Mouse (Mus musculus) neutrophil, adult 5-6 weeks (primary cell): ENCODE measurements around the gene Ubash3b. TPM values are rescaled to one million over a fixed set of nuclear protein-coding genes. Genes with fewer than 3 reads are reported as not detected.
A peak's percentile ranks its signal among the peaks of the same experiment; 100 is the strongest.

Experiments used
- ATAC-seq: fragments of 151-379, 151-347 bp; 2 replicates; pipeline ENCODE4 v1.8.0; 2017; ENCODE audit warnings: mild to moderate bottlenecking, moderate TSS enrichment; ENCODE audit not compliant: insufficient number of reproducible peaks, poor library complexity, low FRiP score, severe bottlenecking; ENCODE audit errors: extremely low read depth
- total RNA-seq: library from RNA; stranded (forward); fragments of 200-1000 nt; gene quantifications from 2 replicates; pipeline ENCODE4 v1.2.3, GENCODE M21; 2017

Ubash3b gene
- total RNA-seq, 1 experiment from 2014 or later = 7.1 TPM

GRCm38 (mm10) chr9:41108324-41109180 is 52.9 kb downstream of the Ubash3b start:
- no peak for ATAC-seq

DNA sequence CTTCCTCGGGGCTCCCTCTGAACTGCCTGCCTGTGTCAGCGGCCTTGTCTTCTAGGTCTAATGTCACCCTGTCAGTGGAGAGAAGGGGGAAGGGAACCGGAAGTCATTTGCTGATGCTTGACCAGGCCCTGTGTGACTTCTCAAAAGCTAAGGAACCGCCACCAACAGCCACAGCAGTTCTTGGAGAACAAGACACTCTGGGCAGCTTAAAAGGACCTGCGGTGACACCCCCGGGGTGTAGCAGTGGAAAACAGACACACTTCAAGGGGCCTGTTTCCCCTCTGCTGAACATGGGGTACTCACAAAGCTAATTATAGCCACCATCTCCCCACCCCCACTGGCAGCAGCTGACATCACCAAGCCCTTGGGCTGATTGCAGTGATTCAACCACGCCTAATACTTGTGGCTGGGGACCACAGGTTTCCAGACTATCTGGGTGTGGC is 56.3 kb downstream of the Ubash3b start:
- ATAC-seq = peak; percentile 75

- ATAC-seq = no peak
These were observed 57.8 kb downstream of the Ubash3b start for GRCm38 (mm10) chr9:41103722-41104121.

- no peak for ATAC-seq
These were observed 58.9 kb downstream of the Ubash3b start for GRCm38 (mm10) chr9:41102613-41103012.

DNA sequence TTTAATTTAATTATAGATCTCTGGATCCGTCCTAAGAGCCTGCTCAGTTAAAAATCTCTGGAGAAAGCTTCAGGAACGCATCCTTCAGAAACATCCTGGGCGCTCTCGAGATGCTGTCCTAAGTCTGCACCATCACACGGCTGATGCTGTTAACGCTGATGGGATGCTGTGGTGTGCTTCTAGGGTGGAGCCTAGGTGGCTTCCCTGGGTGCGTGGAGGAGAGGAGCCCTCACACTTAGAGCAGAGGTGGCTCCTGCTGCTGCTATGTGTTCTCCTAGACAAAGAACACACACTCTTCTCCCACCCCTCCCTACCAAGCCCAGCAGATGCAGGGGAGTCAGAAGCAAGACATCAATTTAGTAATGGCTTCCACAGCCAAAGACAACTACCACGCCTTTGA is 61.6 kb downstream of the Ubash3b start:
- no peak for ATAC-seq

DNA sequence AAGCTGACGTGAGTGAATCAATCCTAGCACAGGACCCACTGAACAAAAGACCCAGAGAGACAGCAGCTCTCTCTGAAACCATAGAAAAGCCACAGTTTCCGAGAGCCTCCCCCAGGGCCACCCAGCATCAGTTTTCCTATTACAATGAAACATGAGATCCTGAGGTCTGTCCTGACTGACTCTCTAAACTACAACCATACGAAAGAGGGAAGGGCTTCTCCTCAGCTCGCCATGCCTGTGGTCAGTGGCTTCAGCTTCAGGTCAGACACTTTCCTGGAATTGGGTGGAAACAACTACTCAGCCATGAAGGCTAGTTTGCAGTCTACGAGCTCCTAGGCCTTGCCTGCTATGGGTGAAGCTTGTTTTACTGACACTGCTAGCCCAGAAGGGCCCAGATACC is 62.4 kb downstream of the Ubash3b start:
- no peak for ATAC-seq

- no peak for ATAC-seq
These were observed 63.4 kb downstream of the Ubash3b start for GRCm38 (mm10) chr9:41098065-41098464.

DNA sequence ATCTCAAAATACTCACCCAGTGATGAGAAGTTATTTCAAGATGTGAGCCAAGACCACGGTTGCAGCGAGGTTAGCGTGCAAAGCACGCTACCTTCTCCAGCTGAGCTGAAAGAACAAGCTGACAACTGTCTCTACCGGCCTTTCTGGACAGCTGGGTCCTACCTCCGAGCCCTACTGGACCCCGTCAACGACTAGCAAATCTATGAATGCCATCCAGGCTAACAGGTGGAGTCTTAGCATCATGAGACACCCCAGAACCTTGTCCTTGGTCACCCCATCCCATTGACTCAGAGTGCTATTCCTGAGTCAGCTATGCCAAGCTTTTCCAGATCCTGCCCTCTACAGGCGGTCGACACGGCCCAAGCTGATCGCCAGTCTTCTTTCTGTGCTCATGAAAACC is 69.5 kb downstream of the Ubash3b start:
- no peak for ATAC-seq

DNA sequence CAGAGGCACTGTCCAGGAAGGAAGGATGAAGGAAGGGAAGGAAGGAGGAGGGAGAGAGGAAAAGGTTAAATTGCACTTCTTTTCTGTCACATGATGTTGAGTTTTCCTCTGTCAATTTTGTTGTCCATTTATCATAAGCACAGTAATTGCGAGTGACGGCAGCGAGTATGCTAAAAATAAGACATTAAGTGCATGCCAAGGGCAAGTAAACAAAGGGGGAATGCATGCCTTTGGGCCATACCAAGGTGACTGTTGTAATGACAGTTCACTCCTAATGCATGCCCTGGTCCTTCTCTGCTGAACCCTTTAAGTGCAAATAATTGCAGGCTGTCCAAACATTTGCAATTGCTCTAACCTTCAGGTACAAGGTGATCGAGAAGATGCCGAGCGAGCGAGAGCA is 70.3 kb downstream of the Ubash3b start:
- ATAC-seq = no peak

DNA sequence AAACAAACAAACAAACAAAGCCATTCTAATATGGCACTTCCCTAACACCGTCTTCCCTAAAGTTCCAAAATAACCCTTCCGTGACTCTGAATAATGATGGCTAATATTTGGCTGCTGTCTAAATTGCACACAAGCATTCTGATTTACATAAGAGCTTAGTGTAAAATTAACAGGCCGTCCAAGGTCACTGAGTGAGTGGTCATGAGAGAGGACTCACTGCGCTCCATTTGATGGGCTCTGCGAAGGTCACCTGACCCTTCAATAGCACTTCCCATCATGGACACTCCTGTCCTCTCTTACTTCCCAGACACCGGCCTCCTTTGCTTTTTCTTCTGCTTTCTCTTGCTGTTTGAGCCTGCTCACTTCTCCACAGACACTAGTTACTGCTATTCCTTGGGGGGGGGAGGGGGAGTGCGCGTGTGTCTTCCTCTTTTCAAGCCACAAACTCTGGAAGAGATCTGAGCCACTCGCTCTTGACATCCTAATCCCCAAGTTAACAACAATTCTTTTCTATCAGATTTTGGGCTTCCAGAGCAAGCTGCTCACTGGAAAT is 73.6 kb downstream of the Ubash3b start:
- ATAC-seq = 0 out of 2 replicates have a peak, but pooled peaks have one; percentile 18

GRCm38 (mm10) chr9:41084191-41084901 is 77.2 kb downstream of the Ubash3b start:
- peak; percentile 24; the same call in 1 of the 2 replicates for ATAC-seq

GRCm38 (mm10) chr9:41083386-41084055 is 78.0 kb downstream of the Ubash3b start:
- no peak for ATAC-seq

GRCm38 (mm10) chr9:41082891-41083290 is 78.6 kb downstream of the Ubash3b start:
- no peak for ATAC-seq

DNA sequence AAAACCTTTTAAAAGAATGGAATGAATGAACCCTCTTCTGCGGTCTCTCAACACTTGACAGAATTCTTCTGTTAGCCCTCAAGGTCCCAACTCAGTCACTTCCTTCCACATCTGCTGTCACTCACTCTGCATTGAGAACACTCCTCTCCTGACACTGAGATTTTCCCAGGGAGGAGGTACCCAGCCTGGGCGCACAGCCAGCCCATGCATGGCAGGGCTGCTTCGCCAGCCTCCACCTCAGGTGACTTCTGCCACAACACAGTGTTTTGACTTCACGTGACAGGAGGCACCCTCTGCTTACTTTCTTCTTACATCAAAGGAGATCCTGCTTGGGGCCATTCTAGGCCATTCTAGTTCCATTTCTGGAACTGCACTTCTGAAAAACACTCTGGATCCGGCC is 80.6 kb downstream of the Ubash3b start:
- peak; percentile 37; the same call in 1 of the 2 replicates for ATAC-seq

- no peak for ATAC-seq
These were observed 81.9 kb downstream of the Ubash3b start for GRCm38 (mm10) chr9:41079428-41080155.

DNA sequence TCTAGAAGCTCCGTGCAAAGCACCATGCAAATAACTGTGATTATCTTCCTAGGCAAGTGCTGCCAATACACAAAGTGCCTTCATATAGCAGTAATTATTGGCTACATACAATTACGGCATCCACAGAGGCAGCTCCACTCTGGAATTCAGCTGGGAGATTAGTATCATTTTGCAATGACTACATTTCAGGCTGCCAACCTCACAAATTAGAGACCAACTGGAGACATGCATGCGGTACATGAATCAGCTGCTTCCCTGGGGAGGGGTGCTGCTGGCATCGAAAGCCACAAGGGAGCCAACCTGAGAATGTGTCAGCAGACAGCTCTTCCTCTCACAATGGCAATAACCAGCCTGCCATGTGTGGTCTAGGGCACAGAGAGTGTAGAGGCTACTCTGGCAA is 83.3 kb downstream of the Ubash3b start:
- ATAC-seq = no peak

- ATAC-seq = no peak
These were observed 85.3 kb downstream of the Ubash3b start for GRCm38 (mm10) chr9:41076150-41076549.

DNA sequence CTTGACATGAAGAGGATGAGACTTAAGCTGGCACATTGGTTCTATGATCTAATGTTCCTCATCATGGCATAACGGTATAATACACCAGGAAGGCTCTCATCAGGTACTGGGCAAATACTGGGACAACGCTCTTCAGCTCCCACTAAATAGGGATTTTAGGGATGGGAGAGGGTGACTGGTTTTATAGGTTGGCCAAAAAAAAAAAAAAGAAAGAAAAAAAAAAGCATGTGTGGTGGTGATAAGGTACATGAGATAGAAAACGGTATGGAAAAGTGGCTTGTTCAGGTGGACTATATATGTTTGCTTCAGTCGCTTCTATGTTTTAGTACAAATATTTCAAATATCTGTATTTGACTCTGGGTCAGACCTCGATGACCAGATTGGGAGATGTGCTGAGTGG is 86.0 kb downstream of the Ubash3b start:
- no peak for ATAC-seq
